21 mouse cellular contexts compared by ENCODE assay signal in the genomic region with DNA sequence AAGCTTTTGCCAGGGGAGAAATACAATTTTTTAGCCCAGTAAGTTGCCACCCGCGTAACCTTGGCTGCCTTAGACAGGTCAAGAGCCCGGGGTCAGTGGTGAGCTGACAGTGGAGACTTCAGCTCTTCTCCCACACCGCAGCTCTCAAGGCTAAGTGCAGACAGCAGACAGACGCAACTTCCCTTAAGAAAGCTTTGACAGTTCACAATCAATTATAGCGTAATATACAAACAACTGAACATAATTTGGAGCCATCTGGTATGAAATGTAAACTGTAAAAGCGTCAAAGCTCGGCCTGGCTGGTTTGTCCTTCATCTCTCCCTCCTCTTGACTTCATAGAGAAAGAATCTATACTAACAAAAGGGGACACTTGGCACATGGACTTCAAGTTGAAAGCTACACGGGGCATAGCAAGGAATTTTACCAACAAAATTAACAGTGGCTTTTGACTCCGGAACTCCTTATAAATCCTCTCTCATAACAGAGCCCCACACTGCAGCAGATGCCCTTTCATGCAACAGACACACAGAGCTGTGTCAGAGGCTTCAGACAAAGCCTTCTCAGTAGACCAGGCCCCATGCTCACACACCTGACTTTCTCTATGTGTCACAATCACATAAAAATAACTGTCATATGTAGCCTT.
A peak's percentile ranks its signal among the peaks of the same experiment; 100 is the strongest.
DNase-seq lines count a peak whose midpoint lies in the region; ATAC-seq and TF ChIP-seq lines count a peak whose summit lies in the region.
"Had no signal": no experiment of that assay in that cellular context is flagged by ENCODE, and none has a peak within 500 bp of the region (broad histone marks: within the 10 kb centered on the region; RNA-seq: fewer than 3 reads in every experiment).

No protein-coding gene starts in this region.

- 59% methylated on average over 10 of the region's 10 CpGs for WGBS in forebrain, embryonic 15.5 days
- 81% methylated on average over 10 of the region's 10 CpGs for WGBS in forebrain, embryonic 12.5 days
- WGBS in lung, embryonic 15.5 days: 29% methylated on average over 10 of the region's 10 CpGs
- 76% methylated on average over 10 of the region's 10 CpGs for WGBS in hindbrain, embryonic 16.5 days

- H3K36me3 ChIP-seq in forebrain, embryonic 15.5 days: no peaks in the 10 kb centered on the region
- no peaks in the 10 kb centered on the region for H3K36me3 ChIP-seq in forebrain, embryonic 12.5 days (replicated peaks)
- H3K36me3 ChIP-seq in lung, embryonic 15.5 days: no peaks in the 10 kb centered on the region
- no peaks in the 10 kb centered on the region for H3K36me3 ChIP-seq in hindbrain, embryonic 16.5 days (ENCODE audit: control insufficient read depth, insufficient read depth, low read length)
- H3K36me3 ChIP-seq: liver, embryonic 13.5 days; neural tube, embryonic 15.5 days had no signal

- no peak for TF ChIP-seq POLR2A in brain, embryonic 14.5 days (IDR thresholded peaks at IDR 0.05; ENCODE audit: borderline replicate concordance, extremely low read depth, insufficient read depth, insufficient read length, poor library complexity, severe bottlenecking)

- H3K27ac ChIP-seq in forebrain, embryonic 15.5 days (replicated peaks): peak overlapping the region; percentile 67
- H3K27ac ChIP-seq in forebrain, embryonic 12.5 days: no peak overlapping the region
- H3K27ac ChIP-seq in lung, embryonic 15.5 days: no peak overlapping the region; the same call in 1 of the 2 replicates
- H3K27ac ChIP-seq in hindbrain, embryonic 16.5 days (ENCODE audit: low read depth, low read length): no peak overlapping the region
- H3K27ac ChIP-seq: left cerebral cortex, adult 2 months; liver, embryonic 13.5 days; midbrain, embryonic 10.5 days; neural tube, embryonic 15.5 days had no signal

- H3K4me3 ChIP-seq in forebrain, embryonic 15.5 days: no peak overlapping the region
- H3K4me3 ChIP-seq in forebrain, embryonic 12.5 days (replicated peaks): no peak overlapping the region
- no peak overlapping the region for H3K4me3 ChIP-seq in lung, embryonic 15.5 days
- H3K4me3 ChIP-seq in hindbrain, embryonic 16.5 days (ENCODE audit: low read length): no peak overlapping the region
- H3K4me3 ChIP-seq: heart, embryonic 12.5 days; left cerebral cortex, adult 2 months; liver, embryonic 13.5 days; midbrain, embryonic 10.5 days; neural tube, embryonic 15.5 days had no signal

- H3K9ac ChIP-seq in forebrain, embryonic 15.5 days (replicated peaks): no peak overlapping the region
- H3K9ac ChIP-seq in forebrain, embryonic 12.5 days: no peak overlapping the region
- H3K9ac ChIP-seq in lung, embryonic 15.5 days: no peak overlapping the region
- H3K9ac ChIP-seq in hindbrain, embryonic 16.5 days (ENCODE audit: low read depth, low read length): no peak overlapping the region
- H3K9ac ChIP-seq: heart, embryonic 12.5 days; liver, embryonic 13.5 days; neural tube, embryonic 15.5 days had no signal

- no peak overlapping the region for H3K4me2 ChIP-seq in forebrain, embryonic 15.5 days (replicated peaks)
- no peak overlapping the region for H3K4me2 ChIP-seq in forebrain, embryonic 12.5 days
- no peak overlapping the region for H3K4me2 ChIP-seq in lung, embryonic 15.5 days
- H3K4me2 ChIP-seq in hindbrain, embryonic 16.5 days (ENCODE audit: low read length): no peak overlapping the region
- H3K4me2 ChIP-seq: heart, embryonic 12.5 days; liver, embryonic 13.5 days; neural tube, embryonic 15.5 days had no signal

- no peaks in the 10 kb centered on the region for H3K9me3 ChIP-seq in forebrain, embryonic 15.5 days
- no peaks in the 10 kb centered on the region for H3K9me3 ChIP-seq in forebrain, embryonic 12.5 days
- no peaks in the 10 kb centered on the region for H3K9me3 ChIP-seq in lung, embryonic 15.5 days
- H3K9me3 ChIP-seq in hindbrain, embryonic 16.5 days (ENCODE audit: control insufficient read depth, low read length): no peaks in the 10 kb centered on the region
- H3K9me3 ChIP-seq: heart, embryonic 12.5 days; liver, embryonic 13.5 days; midbrain, embryonic 10.5 days; neural tube, embryonic 15.5 days had no signal

- H3K4me1 ChIP-seq in forebrain, embryonic 15.5 days: peaks cover 26% of the 10 kb centered on the region
- peaks cover 6% of the 10 kb centered on the region for H3K4me1 ChIP-seq in forebrain, embryonic 12.5 days
- H3K4me1 ChIP-seq in lung, embryonic 15.5 days: peaks cover 25% of the 10 kb centered on the region
- peaks cover 4% of the 10 kb centered on the region; the same call in 1 of the 2 replicates for H3K4me1 ChIP-seq in hindbrain, embryonic 16.5 days (ENCODE audit: control insufficient read depth, insufficient read depth, low read depth, low read length)

- no peak for DNase-seq in lung, postnatal 25 days (ENCODE audit: low spot score)
- DNase-seq in A20 (ENCODE audit: low read depth, low spot score): peak; percentile 12
- peak; percentile 65 for DNase-seq in brain, embryonic 14.5 days (ENCODE audit: low read depth)
- DNase-seq: adrenal gland, postnatal 25 days; cerebellum, adult 11 months; cerebellum, adult 9-11 months; heart, postnatal 14 days; kidney, adult 18-20 months; kidney, postnatal 4 days; liver, embryonic 13.5 days; right cerebral cortex, adult 18-20 months; right cerebral cortex, postnatal 4 days had no signal

- ATAC-seq in forebrain, embryonic 15.5 days (replicated peaks): no peak
- no peak for ATAC-seq in forebrain, embryonic 12.5 days (ENCODE audit: low FRiP score)
- peak; percentile 61; the same call in 1 of the 2 replicates for ATAC-seq in lung, embryonic 15.5 days (ENCODE audit: borderline replicate concordance, extremely low read depth, low FRiP score, low TSS enrichment)
- no peak for ATAC-seq in hindbrain, embryonic 16.5 days
- ATAC-seq: activated CD4-positive, CD25-positive, alpha-beta regulatory T cell, adult 4 months had no signal

- H3K27me3 ChIP-seq in forebrain, embryonic 15.5 days: no peaks in the 10 kb centered on the region
- H3K27me3 ChIP-seq in forebrain, embryonic 12.5 days: no peaks in the 10 kb centered on the region
- H3K27me3 ChIP-seq in lung, embryonic 15.5 days: no peaks in the 10 kb centered on the region
- H3K27me3 ChIP-seq in hindbrain, embryonic 16.5 days (replicated peaks; ENCODE audit: control insufficient read depth, insufficient read depth, low read length): no peaks in the 10 kb centered on the region
- H3K27me3 ChIP-seq: heart, embryonic 12.5 days; liver, embryonic 13.5 days; neural tube, embryonic 15.5 days had no signal

- TF ChIP-seq CTCF in brain, embryonic 14.5 days (IDR thresholded peaks at IDR 0.05; ENCODE audit: borderline replicate concordance, extremely low read depth, insufficient read depth, insufficient read length): no peak
